Mouse (Mus musculus): ENCODE data around the gene Srebf2.
"Not testable (repeated sequence)": the region's sequence is repeated elsewhere in the genome, so short reads cannot be mapped to it uniquely, and the experiment has no call there.

DNA sequence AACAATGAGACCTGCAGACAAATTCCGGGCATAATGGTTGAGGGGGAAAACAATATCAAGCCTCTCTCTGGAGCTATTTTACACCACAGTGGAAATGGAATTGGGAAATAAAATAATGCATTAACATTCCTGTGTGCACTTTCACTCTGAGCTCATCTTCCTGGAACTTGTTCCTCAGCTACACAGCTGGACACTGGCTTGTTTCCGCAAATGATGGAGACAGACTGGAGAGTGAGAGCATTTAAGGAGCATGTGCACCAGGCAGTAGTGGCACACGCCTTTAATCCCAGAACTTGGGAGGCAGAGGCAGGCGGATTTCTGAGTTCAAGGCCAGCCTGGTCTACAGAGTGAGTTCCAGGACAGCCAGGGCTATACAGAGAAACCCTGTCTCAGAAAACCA is 20.3 kb upstream of the Srebf2 start:
- TF ChIP-seq POLR2A, CTCF (IDR thresholded peaks at IDR 0.05; ENCODE audit: insufficient read depth, low read depth, low read length): not testable (repeated sequence)
